Mouse (Mus musculus) Muller cell, postnatal 12 days (primary cell): Measurements from ENCODE around the gene 2610001J05Rik.

Experiments
- DNase-seq: peaks from one replicate; pipeline ENCODE4 v3.0.0-alpha.2; 2015; ENCODE audit errors: inconsistent ontology term

Gene 2610001J05Rik

GRCm38 (mm10) chr6:13835720-13836665, 35.3 kb downstream of the 2610001J05Rik start:
- DNase-seq, result peak; percentile 87

DNA sequence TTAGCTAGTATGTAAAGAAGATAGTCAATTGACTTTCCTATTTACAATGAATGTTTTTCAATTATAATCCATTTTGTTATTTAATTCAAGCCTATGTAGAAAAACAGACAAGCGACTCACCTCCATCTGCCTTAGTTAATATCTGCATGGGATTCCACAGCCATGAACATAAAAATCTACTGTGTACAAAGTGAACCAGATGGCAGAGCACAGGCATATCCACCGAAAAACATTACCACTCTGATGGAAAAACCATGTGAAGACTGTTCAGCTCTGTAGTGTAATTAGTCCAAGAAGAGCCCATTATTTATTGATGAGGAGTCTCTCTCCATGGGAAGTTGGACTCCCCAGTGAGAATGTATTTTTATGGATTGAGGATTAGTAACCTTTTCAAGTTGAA, 38.5 kb downstream of the 2610001J05Rik start:
- no peak for DNase-seq

DNA sequence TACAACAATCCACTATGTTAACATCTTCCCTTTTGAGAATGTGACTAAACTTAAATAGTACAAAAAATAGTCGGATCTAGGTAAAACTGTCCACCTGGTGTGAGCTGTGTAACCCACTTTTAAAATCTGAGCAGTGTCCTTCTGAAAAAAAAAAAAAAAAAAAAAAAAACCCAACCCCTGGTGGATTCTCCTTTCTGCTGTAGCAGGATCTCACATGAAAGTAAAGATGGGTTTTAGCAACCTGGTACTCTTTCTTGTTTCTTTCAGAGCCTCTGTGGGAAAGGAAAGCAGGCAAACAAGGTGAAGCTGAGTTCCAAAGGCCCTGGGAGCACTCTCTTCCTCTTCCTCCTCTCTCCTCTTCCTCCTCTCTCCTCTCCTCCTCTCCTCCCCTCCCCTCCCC, 42.4 kb downstream of the 2610001J05Rik start:
- DNase-seq, result no peak
